Mouse (Mus musculus): ENCODE data around the gene Tjp2. TPM values are rescaled to one million over a fixed set of nuclear protein-coding genes. Genes with fewer than 3 reads are reported as not detected.

Tjp2 gene
- polyA plus RNA-seq, 1 experiment from 2014 or later, result 4.1 TPM

DNA sequence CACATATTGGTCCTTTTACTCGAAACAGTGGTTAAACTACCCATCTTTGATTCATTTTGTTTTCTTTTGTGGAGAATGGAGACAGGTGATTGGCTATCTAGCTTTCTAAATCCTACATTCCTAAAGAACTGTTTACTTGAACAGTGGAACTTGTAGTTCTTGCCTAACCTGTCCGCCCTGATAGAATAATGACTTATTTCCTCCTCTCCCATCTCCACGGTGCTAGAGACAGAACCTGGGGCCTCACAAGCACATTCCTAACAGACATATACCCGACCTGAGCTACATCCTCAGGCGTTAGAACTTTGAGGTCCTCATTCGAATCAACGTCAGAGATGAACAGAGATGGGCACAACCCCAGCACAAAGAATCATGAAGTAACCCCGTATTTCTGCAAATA is 44.4 kb downstream of the Tjp2 start:
- WGBS (ENCODE audit: insufficient replicate concordance), result 57% methylated on average over 8 of the region's 8 CpGs
- no peaks in the 10 kb centered on the region for H3K36me3 ChIP-seq (replicated peaks; ENCODE audit: insufficient read depth, low read length)
- DNase-seq (no peak), ATAC-seq (no peak)
- H3K4me1 ChIP-seq (ENCODE audit: insufficient read depth), result no peaks in the 10 kb centered on the region
- H3K9me3 ChIP-seq (ENCODE audit: low read length), result no peaks in the 10 kb centered on the region
- no peak for TF ChIP-seq CTCF (IDR thresholded peaks at IDR 0.05; ENCODE audit: low read depth)
- TF ChIP-seq EP300 (IDR thresholded peaks at IDR 0.05; ENCODE audit: low read depth), result no peak
- no peaks in the 10 kb centered on the region for H3K27me3 ChIP-seq (ENCODE audit: insufficient read depth, low read length)
- H3K4me3 ChIP-seq (ENCODE audit: low read depth, low read length), result no peak overlapping the region
- H3K9ac ChIP-seq (replicated peaks), result no peak overlapping the region
- H3K4me2 ChIP-seq (ENCODE audit: low read depth, low read length), result no peak overlapping the region
- no peak overlapping the region for H3K27ac ChIP-seq (ENCODE audit: low read depth)

DNA sequence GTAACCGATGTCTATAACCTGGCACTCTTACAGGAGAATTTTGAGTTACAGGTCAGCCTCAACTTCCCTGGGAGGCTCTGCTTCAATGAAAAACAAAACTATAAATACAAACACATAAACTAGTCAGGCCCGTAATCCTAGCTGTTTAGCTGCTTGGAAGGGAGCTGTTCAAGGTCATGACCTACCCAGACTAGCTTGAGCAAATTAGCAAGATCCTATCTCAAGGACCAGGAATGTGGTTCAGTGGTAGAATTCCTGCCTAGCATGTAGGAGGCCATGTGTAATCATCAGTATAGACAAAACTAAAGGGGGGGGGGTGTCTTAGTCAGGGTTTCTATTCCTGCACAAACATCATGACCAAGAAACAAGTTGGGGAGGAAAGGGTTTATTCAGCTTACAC is 46.7 kb downstream of the Tjp2 start:
- no peak for DNase-seq
- no peak overlapping the region for H3K9ac ChIP-seq (replicated peaks)
- TF ChIP-seq CTCF (IDR thresholded peaks at IDR 0.05; ENCODE audit: low read depth), result no peak
- TF ChIP-seq EP300 (IDR thresholded peaks at IDR 0.05; ENCODE audit: low read depth), result no peak
- ATAC-seq, result no peak
- H3K36me3 ChIP-seq (replicated peaks; ENCODE audit: insufficient read depth, low read length), result no peaks in the 10 kb centered on the region
- H3K4me1 ChIP-seq (ENCODE audit: insufficient read depth), result peaks cover 10% of the 10 kb centered on the region
- no peaks in the 10 kb centered on the region for H3K9me3 ChIP-seq (ENCODE audit: low read length)
- no peak overlapping the region for H3K27ac ChIP-seq (ENCODE audit: low read depth)
- WGBS (ENCODE audit: insufficient replicate concordance), result 72% methylated on average over 2 of the region's 2 CpGs
- H3K4me3 ChIP-seq (ENCODE audit: low read depth, low read length), result no peak overlapping the region
- H3K27me3 ChIP-seq (ENCODE audit: insufficient read depth, low read length), result no peaks in the 10 kb centered on the region; the same call in 1 of the 2 replicates
- H3K4me2 ChIP-seq (ENCODE audit: low read depth, low read length), result no peak overlapping the region

- TF ChIP-seq CTCF (IDR thresholded peaks at IDR 0.05; ENCODE audit: low read depth) (no peak), EP300 (IDR thresholded peaks at IDR 0.05; ENCODE audit: low read depth) (no peak)
- H3K4me1 ChIP-seq (ENCODE audit: insufficient read depth), result peaks cover 10% of the 10 kb centered on the region
- no peaks in the 10 kb centered on the region; the same call in 1 of the 2 replicates for H3K27me3 ChIP-seq (ENCODE audit: insufficient read depth, low read length)
- 63% methylated on average over 4 of the region's 4 CpGs for WGBS (ENCODE audit: insufficient replicate concordance)
- no peak overlapping the region for H3K27ac ChIP-seq (ENCODE audit: low read depth)
- no peak overlapping the region for H3K4me2 ChIP-seq (ENCODE audit: low read depth, low read length)
- DNase-seq, result no peak
- no peaks in the 10 kb centered on the region for H3K36me3 ChIP-seq (replicated peaks; ENCODE audit: insufficient read depth, low read length)
- H3K4me3 ChIP-seq (ENCODE audit: low read depth, low read length), result no peak overlapping the region
- no peaks in the 10 kb centered on the region for H3K9me3 ChIP-seq (ENCODE audit: low read length)
- ATAC-seq, result no peak
- H3K9ac ChIP-seq (replicated peaks), result no peak overlapping the region
Measured at GRCm38 (mm10) chr19:24176692-24177091, 48.1 kb downstream of the Tjp2 start.

DNA sequence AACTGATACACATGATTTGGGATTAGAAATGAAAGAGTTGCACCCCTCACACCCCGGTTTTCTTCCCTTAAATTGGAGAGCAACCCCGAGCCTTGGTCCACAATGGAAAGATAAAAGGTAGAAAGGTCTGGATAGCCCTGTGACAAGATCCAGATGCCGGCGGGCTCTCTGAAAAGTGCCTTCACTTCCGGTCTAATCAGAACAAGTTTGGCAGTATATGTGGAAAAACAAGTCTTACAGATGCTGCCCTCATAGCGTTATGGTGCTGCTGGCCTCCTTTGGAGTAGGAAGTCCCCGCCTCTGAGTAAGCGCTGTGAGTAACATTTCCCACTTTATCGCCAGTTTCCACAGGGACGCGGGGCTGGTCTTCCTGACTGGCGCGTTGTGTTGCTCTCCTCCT is 49.9 kb downstream of the Tjp2 start:
- no peak overlapping the region for H3K9ac ChIP-seq (replicated peaks)
- H3K4me3 ChIP-seq (ENCODE audit: low read depth, low read length), result peak overlapping the region; percentile 67
- no peaks in the 10 kb centered on the region; the same call in 1 of the 2 replicates for H3K27me3 ChIP-seq (ENCODE audit: insufficient read depth, low read length)
- H3K36me3 ChIP-seq (replicated peaks; ENCODE audit: insufficient read depth, low read length), result no peaks in the 10 kb centered on the region
- TF ChIP-seq CTCF (IDR thresholded peaks at IDR 0.05; ENCODE audit: low read depth), result no peak
- TF ChIP-seq EP300 (IDR thresholded peaks at IDR 0.05; ENCODE audit: low read depth), result no peak
- no peaks in the 10 kb centered on the region for H3K9me3 ChIP-seq (ENCODE audit: low read length)
- no peak for DNase-seq
- H3K4me2 ChIP-seq (ENCODE audit: low read depth, low read length), result peak overlapping the region; percentile 84
- ATAC-seq, result no peak
- no peak overlapping the region for H3K27ac ChIP-seq (ENCODE audit: low read depth)
- H3K4me1 ChIP-seq (ENCODE audit: insufficient read depth), result peaks cover 10% of the 10 kb centered on the region
- 2% methylated on average over 13 of the region's 13 CpGs for WGBS (ENCODE audit: insufficient replicate concordance)

DNA sequence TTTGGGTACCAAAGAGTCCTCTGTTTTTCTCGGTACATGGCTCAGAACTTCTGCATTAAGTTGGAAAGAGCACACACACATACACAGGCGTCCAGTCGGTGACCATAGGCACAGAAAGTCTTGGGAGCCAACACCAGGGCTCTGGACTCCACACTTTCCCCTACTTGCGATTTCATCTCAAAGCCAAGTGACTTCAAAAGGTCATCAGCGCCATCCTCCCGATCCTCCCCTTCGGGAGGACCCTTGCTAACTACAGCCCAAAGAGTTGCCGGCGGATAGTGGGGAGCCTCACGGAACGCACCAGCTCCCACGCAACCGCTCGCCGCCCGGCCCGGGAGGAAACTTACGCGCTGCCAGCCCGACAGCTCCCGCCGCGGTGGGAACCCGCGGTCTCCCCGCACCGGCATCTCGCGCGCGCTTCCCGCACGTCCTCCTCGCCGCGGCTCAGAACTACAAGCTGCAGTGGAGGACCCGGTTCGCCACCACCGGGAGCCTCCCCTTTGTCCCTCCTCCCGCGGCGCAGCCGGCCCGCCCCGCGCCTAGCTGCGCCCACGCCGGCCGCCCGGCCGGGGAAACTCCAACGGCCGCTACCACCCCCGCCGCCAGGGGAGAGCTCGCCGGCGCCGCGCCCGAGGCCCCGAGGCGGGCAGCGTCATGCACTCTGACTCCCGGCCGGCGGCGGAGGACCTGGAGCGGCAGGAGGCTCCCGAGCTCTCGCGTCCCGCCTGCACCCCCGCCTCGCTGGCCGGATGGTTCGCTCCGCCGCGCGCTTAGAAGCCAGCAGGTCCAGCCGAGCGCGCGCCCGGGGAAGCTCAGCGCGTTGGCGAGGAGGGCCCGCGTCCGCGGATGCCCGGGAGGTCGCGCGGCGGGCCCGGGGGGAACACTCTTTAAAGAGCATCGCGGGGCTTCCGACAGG is 51.0 kb downstream of the Tjp2 start:
- DNase-seq, result peak; percentile 90
- no peaks in the 10 kb centered on the region for H3K9me3 ChIP-seq (ENCODE audit: low read length)
- H3K36me3 ChIP-seq (replicated peaks; ENCODE audit: insufficient read depth, low read length), result no peaks in the 10 kb centered on the region
- peak overlapping the region; percentile 78 for H3K27ac ChIP-seq (ENCODE audit: low read depth)
- peak; percentile 96 for ATAC-seq
- H3K4me1 ChIP-seq (ENCODE audit: insufficient read depth), result peaks cover 10% of the 10 kb centered on the region
- peak overlapping the region; percentile 69 for H3K9ac ChIP-seq (replicated peaks)
- H3K4me2 ChIP-seq (ENCODE audit: low read depth, low read length), result peak overlapping the region; percentile 84
- H3K27me3 ChIP-seq (ENCODE audit: insufficient read depth, low read length), result no peaks in the 10 kb centered on the region; the same call in 1 of the 2 replicates
- H3K4me3 ChIP-seq (ENCODE audit: low read depth, low read length), result peak overlapping the region; percentile 67
- under 1% methylated on average over 67 of the region's 103 CpGs for WGBS (ENCODE audit: insufficient replicate concordance)
- TF ChIP-seq EP300 (IDR thresholded peaks at IDR 0.05; ENCODE audit: low read depth), result no peak
- TF ChIP-seq CTCF (IDR thresholded peaks at IDR 0.05; ENCODE audit: low read depth), result no peak

GRCm38 (mm10) chr19:24173020-24173419 is 51.8 kb downstream of the Tjp2 start:
- no peaks in the 10 kb centered on the region for H3K36me3 ChIP-seq (replicated peaks; ENCODE audit: insufficient read depth, low read length)
- peak overlapping the region; percentile 84 for H3K4me2 ChIP-seq (ENCODE audit: low read depth, low read length)
- no peak overlapping the region for H3K27ac ChIP-seq (ENCODE audit: low read depth)
- no peaks in the 10 kb centered on the region; the same call in 1 of the 2 replicates for H3K27me3 ChIP-seq (ENCODE audit: insufficient read depth, low read length)
- H3K9ac ChIP-seq (replicated peaks), result no peak overlapping the region
- 50% methylated on average over 6 of the region's 6 CpGs for WGBS (ENCODE audit: insufficient replicate concordance)
- H3K9me3 ChIP-seq (ENCODE audit: low read length), result no peaks in the 10 kb centered on the region
- H3K4me3 ChIP-seq (ENCODE audit: low read depth, low read length), result no peak overlapping the region
- TF ChIP-seq CTCF (IDR thresholded peaks at IDR 0.05; ENCODE audit: low read depth), result no peak
- no peak for TF ChIP-seq EP300 (IDR thresholded peaks at IDR 0.05; ENCODE audit: low read depth)
- no peak for DNase-seq
- H3K4me1 ChIP-seq (ENCODE audit: insufficient read depth), result peaks cover 10% of the 10 kb centered on the region
- ATAC-seq, result no peak
